Mouse (Mus musculus) bone marrow, adult 2 months (tissue): ENCODE measurements at regions not wholly inside any gene's neighbourhood (a gene's known extent, or its start where the extent isn't known, plus 50 kb on each side); places are given as distances from the start of the nearest gene placed in this dataset.
"Not testable (repeated sequence)": the region's sequence is repeated elsewhere in the genome, so short reads cannot be mapped to it uniquely, and the experiment has no call there.

ENCODE experiments used
- CTCF ChIP-seq: fragments of 200-500 bp; IDR thresholded peaks from 2 replicates; pipeline ENCODE4 v1.5.1; 2011; ENCODE audit warnings: low read length, control low read depth; ENCODE audit not compliant: control insufficient read depth, insufficient read depth
- POLR2A ChIP-seq: fragments of 200-500 bp; IDR thresholded peaks from 2 replicates; pipeline ENCODE4 v1.6.1; 2011; ENCODE audit warnings: low read depth, mild to moderate bottlenecking, control low read depth, low read length, borderline replicate concordance; ENCODE audit not compliant: control insufficient read depth

DNA sequence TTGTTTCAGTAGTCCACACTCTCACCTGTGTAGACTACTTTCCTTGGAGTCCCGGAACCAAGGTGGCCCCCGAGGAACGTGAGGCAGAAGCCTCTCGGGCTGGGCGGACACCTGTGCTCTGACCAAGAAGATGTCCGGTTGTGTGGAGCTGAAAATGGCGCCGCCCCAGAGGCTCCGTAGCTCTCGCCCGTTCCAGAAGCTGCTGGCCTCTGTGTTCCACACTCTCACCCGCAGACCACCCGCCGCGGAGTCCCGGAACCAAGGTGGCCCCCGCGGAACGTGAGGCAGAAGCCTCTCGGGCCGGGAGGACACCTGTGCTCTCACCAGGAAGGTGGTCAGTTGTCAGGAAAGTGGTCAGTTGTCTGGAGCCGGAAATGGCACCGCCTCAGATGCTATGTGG lies 213.3 kb downstream of the Basp1 start:
- TF ChIP-seq CTCF, POLR2A: not testable (repeated sequence)
